Mouse (Mus musculus) G1E (cell line): ENCODE results near the gene A1cf.

Experiments used
- CTCF ChIP-seq: IDR thresholded peaks from 2 replicates; pipeline ENCODE4 v1.5.1; 2012; ENCODE audit warnings: low read depth, low read length, inconsistent platforms, mixed read lengths
- TAL1 ChIP-seq: conservative IDR thresholded peaks from 2 replicates; pipeline ENCODE4 v1.6.1; 2012; ENCODE audit warnings: low read depth, low read length, inconsistent platforms, mixed read lengths

GRCm38 (mm10) chr19:31868521-31868920 lies at the start of gene A1cf:
- TF ChIP-seq CTCF (no peak), TAL1 (no peak)
